Mouse (Mus musculus) thymus, postnatal 4 days (tissue): ENCODE results near the gene Rock2.

ENCODE experiments used
- DNase-seq: peaks from one replicate; pipeline ENCODE4 v3.0.0; 2021

Rock2 gene

DNA sequence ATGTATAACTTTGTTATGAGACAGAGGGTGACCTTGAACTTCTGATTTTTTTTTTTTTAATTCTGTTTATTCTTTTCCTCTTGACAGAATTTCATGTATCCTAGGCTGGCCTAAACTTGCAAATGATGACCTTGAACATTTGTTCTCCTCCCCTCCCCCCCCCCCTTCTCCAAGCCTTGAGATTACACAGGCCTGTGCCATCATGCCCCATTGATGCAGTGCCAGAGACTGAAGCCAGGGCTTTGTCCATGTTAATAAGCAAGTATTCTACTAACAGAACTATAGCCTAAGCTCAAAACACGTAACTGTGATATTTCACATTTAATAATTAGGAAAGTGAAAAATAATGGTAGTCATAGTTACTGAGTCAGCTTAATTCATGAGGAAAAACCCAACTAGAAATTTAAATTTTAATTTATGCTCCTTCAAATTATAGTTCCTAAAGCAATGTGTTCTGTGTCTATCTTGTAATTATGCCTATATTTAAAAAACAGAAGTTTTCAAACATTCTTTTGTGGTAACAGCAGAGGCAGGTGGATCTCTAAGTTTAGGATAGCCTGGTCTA is 12.7 kb downstream of the Rock2 start:
- no peak for DNase-seq

DNA sequence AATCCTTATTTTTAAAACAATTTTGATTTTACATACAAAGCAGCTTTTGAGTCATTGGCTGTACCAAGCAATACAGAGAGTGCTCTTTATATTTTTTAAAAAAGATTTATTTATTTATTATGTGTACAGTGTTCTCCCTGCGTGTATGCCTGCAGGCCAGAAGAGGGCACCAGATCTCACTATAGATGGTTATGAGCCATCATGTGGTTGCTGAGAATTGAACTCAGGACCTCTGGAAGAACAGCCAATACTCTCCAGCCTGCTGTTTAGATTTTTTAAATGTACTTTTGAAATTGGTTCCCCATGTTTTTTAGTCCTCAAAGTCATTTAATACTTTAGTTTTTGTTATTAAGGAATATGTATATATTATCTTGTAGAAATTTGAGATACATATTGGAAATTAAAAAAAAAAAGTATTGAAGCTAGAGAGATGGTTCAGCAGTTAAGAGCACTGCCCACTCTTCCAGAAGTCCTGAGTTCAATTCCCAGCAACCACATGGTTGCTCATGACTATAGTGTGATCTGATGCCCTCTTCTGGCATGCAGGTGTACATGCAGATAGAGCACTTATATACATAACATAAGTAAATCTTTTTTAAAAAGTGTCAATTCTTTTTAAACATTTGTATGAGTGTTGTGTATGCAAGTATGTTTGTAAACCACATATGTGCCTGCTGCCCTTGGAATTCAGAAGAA is 13.4 kb downstream of the Rock2 start:
- DNase-seq = no peak

DNA sequence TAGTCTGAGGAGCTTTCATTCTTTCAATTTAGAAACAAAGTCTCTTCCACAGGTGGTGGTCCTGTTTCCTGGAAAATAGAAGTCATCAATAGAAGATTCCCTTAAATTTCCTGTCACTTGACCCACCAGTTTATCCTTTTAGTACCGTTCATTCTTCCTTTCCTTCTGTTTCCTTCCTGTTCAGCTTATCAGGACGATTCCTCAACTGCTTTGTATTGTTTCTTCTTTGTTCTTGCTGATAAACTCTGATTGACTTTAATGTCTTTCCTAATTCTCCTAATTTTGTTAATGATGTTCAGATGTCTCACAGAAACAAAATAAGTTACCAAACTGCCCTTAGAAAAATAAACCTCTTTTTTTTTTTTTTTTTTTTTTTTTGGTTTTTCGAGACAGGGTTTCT is 16.8 kb downstream of the Rock2 start:
- DNase-seq = no peak

DNA sequence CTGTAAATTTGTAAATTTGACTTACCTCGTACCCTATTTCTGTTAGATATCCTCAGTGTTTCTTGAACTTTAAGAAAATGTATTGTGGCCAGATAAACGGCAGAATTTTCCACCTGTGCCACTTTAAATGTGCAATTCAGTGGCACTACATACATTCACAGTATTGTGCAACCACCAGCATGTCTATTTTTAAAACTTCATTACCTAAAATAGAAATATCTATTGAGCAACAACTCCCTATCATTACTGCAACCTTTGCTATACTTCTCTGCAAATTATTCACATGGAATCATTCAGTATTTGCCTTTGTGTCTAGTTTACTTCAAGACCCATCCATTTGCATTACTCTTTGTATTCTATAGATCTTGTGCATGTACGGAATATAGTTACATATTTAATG is 17.9 kb downstream of the Rock2 start:
- DNase-seq = no peak

DNA sequence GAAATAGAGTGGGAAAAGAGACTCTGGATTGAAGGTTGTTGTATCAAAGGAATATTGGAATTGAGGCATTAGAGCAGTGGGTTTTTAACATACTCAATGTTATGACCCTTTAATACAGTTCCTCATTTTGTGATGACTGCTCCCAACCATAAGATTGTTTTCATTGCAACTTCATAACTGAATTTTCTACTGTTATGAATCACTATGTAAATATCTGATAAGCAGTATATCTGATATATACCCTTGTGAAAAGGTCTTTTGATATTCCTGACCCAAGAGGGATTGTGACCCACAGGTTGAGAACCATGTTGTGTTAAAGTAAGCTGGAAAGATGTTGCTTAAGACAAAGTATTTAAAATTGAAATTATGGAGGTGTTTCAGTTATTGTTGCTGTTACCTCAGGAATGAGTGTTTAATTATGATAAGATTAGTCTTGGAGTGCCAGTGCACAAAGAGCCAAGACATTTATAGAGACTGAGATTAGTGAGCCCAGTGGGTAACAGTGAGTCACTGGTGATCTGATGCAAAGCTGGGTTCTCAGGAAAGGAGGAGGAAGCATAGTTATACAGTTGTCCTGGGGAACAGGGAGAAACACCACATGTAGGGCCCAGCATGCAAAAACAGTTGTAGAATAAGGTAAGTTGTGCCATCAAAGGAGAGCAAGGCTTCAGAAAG is 25.6 kb downstream of the Rock2 start:
- no peak for DNase-seq

DNA sequence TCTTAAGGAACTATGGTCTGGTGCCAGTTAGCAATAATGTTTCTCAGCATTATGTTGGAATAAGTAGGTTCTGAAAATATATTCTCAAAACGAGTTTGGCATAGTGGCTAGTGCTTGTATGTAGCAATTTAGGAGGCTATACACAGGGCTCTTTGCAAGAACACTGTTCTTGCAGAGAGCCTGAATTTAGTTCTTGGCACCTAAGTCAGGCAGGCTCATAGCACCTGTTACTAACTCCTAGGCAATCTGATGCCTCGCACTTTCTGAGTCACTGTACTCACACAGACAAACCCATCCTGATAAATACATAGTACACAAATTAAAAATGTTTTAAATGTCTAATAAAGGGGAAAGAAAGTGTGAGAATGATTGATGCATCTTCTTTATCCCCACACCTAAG is 33.2 kb downstream of the Rock2 start:
- no peak for DNase-seq

DNA sequence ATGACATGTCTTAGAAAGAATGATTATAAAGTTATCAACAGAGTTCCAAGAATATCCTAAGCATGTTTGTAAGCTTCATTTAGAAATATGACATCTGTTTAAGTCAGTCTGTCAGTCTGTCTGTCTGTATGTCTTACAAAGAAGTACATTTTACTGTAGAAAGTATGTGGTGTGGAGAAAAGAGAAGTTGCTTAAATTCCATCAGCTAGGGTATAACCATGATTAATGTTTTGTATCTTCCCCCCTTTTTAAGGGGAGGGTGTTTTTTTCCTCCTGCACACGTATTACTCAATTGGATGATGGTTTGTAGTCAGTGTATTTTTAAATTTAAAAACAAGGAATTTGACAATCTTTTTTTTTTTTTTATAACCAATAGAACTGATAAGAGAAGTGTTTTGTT is 39.7 kb downstream of the Rock2 start:
- no peak for DNase-seq

DNA sequence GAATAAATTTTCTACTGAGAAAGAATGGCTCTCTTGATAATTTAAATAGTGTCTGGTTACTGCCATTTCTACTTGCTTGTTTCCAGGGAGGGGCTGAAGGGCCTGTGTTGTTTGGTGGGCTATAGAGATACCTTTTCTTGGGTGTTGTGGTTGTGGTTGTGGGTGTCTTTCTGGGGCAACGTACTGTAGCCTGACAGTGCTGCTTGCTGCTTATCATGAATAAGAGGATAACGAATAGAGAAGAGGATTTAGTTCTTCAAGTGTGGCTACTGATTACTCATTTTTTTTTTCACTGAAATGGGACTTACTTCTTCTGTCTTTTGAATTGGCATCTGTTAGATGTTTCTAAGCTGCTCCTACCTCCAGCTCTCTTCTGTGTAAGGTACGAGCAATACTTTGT is 47.3 kb downstream of the Rock2 start:
- DNase-seq = no peak

DNA sequence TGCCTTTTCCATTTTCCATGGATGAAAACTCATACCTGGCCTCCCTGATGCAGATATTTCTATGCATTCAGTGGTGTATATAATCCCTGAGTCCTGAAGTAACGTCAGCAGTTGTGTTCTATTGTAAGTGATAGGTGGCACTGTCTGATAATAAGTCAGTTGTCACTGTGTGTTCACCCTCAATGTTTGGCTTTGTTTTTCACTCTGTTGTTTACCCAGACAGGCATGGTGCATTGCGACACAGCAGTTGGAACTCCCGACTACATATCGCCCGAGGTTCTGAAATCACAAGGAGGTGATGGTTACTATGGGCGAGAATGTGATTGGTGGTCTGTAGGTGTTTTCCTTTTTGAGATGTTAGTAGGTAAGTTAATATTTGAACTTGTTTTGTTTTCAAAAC is 53.5 kb downstream of the Rock2 start:
- no peak for DNase-seq

DNA sequence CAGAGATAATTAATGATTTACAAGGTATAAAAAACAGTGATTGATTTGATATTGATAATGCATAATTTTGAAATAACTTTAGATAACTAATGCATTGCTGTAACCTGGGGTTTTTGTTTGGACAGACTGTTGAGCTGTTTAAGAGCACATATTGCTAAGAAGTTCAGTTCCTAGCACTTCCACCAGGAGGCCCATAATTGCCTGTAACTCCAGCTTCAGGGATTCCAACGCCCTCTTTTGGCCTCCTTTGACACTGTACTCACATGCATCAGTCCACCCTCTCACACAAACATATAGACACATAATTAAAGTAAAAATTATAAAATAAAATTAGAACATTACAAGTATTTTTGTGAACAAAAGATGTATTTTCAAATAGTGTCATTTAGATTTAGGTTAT is 64.2 kb downstream of the Rock2 start:
- DNase-seq = peak; percentile 39

DNA sequence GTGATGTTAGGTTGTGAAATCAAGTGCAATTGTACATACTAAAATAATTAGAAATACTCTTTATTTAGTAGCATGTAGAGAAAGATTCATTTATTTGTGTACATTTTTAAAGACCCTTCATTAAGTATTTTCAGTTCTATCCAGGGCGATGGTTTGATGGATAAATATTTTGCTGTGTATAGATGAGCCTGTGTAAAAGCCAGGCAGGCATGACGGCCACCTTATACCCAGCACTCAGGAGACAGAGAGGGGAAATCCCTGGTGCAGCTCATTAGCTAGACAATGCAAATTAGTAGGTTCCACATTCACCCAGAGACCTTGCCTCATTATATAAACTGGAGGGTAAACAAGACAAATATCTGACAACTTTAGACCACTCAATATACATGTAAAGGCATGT is 68.7 kb downstream of the Rock2 start:
- DNase-seq = no peak

DNA sequence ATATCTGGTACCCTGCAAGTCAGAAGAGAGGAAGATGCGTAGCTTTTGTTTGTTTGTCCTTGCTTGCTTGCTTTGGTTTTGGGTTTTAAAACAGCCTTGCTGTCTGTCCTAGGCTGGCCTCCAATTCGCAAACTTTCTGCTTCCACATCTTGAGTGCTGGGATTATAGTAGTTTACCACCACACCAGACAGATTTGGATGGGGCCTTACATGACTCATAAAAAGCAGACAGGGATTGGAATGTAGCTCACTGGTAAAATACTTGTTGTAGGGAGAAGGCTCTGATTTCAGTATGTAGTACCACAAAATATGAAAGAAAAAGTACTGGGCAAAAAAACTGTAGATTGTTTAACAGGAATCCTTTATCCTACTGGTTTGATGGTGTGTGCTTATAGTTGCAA is 72.1 kb downstream of the Rock2 start:
- no peak for DNase-seq

DNA sequence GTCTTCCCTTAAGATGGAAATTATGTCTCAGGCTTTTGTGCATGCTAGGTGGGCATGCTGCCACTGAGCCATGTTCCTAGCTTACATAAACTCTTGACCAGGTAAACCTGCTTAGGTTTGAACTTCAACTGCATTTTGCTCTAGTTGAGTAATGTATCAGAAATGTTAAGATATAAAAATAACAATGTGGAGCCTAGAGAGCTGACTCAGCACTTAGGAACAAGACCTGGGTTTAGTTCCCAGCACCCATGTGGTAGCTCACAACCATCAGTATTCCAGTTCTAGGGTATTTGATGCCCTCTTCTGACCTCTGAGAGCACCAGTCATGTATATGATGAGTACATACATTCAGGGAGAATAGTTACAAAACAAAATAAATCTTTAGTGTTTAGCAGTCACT is 82.4 kb downstream of the Rock2 start:
- DNase-seq = no peak

DNA sequence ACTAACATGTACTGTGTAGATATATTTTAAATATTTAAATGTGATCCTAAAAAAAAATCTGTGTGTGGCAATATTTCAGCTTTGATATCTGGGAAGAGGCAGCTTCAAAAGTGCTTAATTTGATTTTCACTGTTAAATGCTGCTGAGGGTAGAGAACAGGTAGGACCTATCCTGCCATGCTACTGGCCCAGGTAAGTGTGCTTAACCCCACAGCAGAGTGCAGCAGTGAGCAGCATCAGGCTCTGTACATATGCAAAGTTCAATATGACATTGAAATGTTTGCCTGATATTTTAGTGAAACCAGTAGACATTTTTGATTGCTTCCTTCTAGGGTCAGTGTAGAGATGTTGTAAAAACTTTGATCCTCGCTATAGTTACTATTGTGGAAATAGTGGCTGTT is 91.1 kb downstream of the Rock2 start:
- no peak for DNase-seq

DNA sequence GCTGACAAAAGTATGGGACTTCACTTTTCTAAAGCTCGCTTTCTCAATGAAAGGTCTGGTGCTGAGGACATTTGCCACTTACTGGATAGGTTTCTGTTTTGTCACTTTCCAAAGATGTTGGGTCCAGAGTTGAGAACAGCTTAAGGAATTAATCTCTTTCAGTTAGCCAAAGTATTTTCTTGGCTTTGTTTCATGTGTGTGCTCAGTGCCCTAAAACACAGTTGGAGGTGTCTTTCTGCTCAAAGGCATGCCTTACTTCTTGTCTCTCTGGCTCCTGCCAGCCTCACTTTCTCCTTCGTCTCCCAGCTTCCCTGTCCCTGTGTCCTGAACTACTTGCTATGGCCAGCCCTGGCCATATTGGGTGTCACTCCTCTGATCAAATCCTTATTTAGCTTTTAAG is 96.7 kb downstream of the Rock2 start:
- DNase-seq = no peak

DNA sequence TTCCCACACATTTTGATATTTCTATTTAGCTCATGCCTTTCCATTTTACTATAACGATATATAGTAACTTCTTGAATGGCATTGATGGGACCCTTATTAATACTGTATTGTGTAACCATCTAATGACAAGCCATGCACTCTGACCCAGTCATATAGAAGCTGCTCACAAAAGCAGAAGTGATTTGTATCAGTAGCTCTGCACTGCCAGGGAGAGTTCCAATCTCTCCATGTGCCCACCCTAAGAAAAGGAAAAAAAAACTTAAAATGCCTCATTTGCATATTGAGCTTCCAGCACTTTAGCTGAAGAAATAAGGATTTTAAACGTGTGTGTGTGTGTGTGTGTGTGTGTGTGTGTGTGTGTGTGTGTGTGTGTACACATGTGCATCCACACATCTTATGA is 97.7 kb downstream of the Rock2 start:
- DNase-seq = no peak

DNA sequence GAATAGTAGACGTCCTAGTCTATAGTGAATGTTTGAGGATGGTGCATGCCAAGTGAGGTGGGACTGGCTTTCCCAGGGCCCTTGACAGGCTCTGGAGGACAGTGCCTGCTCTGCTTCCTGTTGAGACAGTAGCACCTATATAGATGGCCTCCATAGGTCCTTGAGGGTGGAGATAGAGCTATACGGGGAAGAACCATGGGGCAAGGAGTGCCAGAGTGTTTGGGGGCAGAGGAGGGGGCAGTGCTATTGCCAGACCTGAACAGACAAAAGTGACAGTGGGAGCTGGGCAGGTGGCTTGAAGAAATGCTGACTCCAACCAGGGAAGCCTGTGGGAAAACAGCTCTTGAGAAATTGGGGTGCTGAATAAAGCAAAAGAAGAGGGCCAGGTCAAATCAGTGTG is 99.6 kb downstream of the Rock2 start:
- DNase-seq = no peak

DNA sequence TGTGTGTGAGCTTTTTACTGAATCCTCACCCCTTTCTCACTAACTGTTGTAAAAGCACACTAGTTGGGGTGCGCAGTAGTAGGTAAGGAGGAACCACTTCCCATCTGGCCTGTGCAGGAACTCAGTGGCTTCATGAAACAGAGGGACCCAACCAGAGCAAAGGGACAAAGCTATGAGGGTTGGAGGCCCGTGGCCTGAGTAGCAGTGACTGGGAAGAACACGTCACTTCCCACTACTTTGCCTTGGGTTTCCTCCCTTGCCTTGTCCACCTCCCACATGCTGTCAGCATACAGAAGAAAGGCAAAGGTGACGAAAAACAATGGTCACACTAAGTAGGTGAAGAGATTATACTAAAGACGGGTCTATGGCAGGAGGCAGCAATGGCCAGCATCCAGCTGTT is 101.6 kb downstream of the Rock2 start:
- DNase-seq = no peak

DNA sequence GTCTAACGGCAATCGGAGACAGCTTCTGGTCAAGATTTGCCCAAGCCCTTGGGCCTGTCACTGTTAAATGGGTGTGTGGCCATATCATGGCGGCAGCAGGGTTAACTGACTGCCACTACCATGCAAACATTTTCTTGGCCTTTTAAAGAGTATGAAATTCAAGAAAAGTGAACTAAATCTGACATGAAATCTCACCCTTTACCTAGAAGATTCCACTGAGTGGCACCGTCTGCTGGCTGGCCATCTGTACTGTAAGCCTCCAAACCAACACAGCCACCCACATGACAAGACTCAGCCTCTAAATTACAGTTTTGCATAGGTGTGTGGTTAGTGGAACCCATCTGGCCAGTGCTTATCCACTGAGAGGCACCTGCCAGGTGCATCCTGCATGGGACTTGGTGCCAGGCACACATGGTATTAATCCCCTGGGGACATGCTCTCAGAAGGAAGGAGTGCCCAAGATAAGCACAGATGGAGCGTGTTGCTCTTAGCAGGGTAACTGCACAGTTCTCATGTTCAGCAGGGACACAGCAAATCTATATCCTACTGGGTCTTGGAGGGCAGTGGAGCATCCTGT is 102.3 kb downstream of the Rock2 start:
- no peak for DNase-seq

DNA sequence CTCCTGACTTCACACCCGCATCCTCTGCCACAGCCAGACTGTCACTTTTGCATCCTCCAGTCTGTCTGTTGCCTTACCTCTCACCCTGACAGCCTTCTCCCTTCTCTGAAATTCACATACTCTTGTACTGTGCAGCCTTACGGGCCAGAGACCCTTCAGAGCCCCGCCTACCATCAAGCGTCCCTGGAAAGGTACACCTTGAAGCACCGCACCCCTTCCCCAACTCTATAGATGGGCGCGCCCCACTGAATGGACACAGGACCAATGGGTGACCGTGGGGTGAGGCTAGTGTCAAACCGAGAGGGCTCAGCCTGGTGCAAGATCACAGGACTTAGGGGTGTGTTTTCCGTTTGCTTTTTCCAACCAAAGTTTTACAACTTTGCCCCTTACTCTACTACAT is 104.5 kb downstream of the Rock2 start:
- peak; percentile 36 for DNase-seq

DNA sequence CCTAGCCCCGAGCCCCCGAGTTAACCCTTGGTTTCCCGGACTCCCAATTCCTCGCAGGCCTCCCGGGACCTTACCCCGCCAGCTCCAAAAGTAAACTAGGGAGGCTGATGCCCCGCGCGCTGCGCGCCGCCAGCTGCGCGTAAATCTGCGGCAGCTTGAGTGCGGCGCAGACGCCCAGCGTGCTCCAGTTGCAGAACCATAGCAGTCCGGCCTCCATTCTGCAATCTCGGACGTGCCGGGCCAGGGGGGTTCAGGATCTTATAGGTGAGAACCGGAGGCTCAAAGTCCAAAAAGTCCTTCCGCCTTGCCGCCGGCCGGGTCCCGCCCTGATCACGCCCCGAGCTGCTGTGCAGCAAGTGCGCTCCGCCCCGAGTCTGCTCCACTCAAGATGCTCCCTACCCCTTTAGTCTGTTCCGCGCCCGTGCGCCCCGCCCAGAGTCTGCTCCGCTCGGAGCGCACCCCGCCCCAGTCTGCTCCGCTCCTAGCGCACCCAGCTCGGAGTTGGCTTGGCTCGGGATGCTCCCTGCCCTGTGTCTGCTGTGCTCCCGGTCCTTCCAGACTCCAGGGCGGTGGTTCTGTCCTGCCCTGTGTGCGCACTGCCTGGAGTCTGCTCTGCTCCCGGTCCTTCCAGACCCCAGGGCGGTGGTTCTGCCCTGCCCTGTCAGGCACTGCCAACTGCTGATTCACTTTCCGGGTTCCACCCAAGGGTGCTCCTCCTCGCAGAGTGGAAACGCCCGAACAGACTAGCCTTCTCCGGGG is 105.2 kb downstream of the Rock2 start, which contains the start of gene Pqlc3:
Pqlc3 (minus strand) TSS at position 670 of the 759 bp plus-strand sequence.
- DNase-seq = peak; percentile 95

DNA sequence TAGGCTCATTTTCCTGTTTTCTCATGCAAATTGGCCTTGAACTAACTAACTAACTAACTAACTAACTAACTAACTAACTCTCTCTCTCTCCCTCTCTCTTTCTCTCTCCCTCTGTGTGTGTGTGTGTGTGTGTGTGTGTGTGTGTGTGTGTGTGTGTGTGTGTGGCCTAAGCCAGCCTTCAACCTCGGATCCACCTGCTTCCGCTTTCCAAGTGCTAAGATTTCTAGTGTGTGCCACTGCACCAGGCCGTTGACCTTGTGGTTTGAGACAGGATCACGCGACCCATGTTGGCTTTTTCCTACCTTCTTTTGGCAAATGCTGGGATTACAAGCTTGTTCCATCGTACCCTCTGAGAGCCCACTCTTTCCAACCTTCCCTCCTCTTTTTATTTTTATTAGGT is 105.9 kb downstream of the Rock2 start:
- DNase-seq = peak; percentile 45

DNA sequence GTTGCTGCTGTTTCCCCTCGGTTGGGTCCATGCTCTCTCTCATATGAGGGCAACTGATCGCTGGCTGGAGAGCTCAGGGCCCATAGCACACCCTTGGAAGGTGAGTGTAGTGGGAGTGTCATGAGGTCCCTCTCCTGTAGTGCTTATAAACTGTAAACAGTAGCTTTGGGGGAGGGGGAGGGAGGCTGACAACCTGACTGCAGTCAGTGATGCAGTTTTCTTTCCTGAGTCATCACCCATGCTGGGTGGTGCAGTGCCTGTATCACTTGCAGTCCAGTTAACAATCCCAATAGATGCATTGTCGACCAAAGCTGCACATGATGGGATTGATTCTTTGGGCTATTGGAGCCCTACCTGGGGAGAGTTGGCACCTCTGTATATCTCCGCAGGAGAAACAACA is 106.5 kb downstream of the Rock2 start:
- no peak for DNase-seq

DNA sequence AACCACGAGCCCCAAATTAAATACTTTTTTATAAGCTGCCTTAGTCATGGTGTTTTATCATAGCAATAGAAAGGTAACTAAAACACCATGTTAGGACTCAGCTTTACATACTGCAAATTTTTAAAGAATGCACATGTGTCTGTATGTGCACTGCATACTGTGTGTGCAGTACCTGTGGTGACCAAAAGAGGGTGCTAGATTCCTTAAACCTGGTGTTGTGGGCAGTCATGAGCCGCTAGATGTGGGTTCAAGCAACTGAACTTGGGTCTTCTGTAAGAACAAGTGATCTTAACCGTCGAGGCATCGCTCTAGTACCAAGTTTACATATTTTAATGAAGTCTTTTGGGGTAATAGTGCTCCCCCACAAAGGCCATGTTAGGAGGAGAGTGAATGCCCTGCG is 114.8 kb downstream of the Rock2 start:
- DNase-seq = no peak
